Mouse (Mus musculus) liver, embryonic 14.5 days (tissue): ENCODE data around the gene Nrg3.

Experiments
- CTCF ChIP-seq: IDR thresholded peaks from 2 replicates; pipeline ENCODE4 v1.5.1; 2016; ENCODE audit warnings: antibody characterized with exemption, low read depth, control low read depth
- EP300 ChIP-seq: IDR thresholded peaks from 2 replicates; pipeline ENCODE4 v1.6.1; 2016; ENCODE audit warnings: antibody characterized with exemption, low read depth

DNA sequence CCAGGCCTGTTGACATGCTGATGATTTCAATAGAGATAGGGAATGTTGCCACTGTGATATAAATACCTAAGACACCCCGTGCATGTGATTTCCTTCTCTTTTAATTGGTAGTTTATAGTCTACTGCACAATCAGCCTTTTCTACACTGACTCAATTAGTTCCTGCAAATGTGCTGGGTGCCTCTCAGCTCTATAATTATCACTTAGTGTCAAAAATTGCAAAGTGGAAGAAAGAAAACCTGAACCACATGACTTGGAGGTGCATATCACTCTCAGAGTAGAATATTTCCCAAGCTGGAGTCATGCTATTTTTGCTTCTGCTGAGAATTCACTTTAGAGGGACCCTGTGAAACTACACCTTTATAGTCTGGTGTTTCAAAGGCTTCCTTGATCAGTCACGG, 552.1 kb downstream of the Nrg3 start:
- TF ChIP-seq EP300 (no peak), CTCF (no peak)
